Mouse (Mus musculus) kidney, adult 2 months (tissue): ENCODE results near the gene Zfp94.

ENCODE experiments used
- CTCF ChIP-seq: fragments of 200-500 bp; conservative IDR thresholded peaks from 2 replicates; pipeline ENCODE4 v1.5.1; 2011; ENCODE audit warnings: low read depth, mild to moderate bottlenecking, control low read depth, low read length, moderate library complexity, mixed read lengths; ENCODE audit not compliant: insufficient read depth, insufficient read length
- POLR2A ChIP-seq: fragments of 200-500 bp; IDR thresholded peaks from one replicate; pipeline ENCODE4 v1.6.1; 2011; ENCODE audit warnings: low read depth, low read length, control low read depth

DNA sequence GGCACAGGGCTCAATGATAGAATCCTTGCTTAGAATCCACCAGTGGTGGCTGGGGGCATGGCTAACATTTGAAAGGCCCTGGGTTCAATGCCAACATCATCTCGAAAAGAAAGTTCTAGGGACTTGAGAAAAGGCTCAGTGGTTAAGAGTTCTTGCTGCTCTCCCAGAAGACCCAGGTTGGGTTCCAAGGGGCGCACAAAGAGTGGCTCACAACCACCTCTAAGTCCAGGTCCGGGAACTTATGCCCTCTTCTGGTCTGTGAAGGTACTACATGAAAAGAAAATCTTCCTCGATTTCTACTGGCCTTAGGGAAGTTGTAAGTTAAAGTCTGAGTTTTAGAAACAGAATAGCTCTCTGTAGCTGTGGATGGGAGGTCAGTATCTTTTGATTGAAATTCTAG is 30.4 kb downstream of the Zfp94 start:
- TF ChIP-seq CTCF, result peak; percentile 24; the same call in 1 of the 2 replicates
- TF ChIP-seq POLR2A, result no peak
